Mouse (Mus musculus) liver, postnatal 0 days (tissue): Measurements from ENCODE around the gene Cog3.

Source experiments
- CTCF ChIP-seq: sonication (generic); IDR thresholded peaks from 2 replicates; pipeline ENCODE4 v1.5.1; 2016; ENCODE audit warnings: antibody characterized with exemption, low read depth
- EP300 ChIP-seq: IDR thresholded peaks from 2 replicates; pipeline ENCODE4 v1.6.1; 2016; ENCODE audit warnings: antibody characterized with exemption, low read depth, mild to moderate bottlenecking

GRCm38 (mm10) chr14:75786424-75786867 lies 32.1 kb upstream of the Cog3 start:
- TF ChIP-seq CTCF (no peak; the same call in 1 of the 2 replicates), EP300 (no peak)
